Mouse (Mus musculus) spleen, postnatal 36 days (tissue): Measurements from ENCODE around the gene Grk6.
A peak's percentile ranks its signal among the peaks of the same experiment; 100 is the strongest.

ENCODE experiments used
- DNase-seq, 2 experiments: peaks; one replicate each; pipeline ENCODE4 v3.0.0; 2022; ENCODE audit warnings: low spot score in 2 of 2, mixed read lengths in 1 of 2

The Grk6 gene

GRCm38 (mm10) chr13:55426613-55427012, 18.3 kb upstream of the Grk6 start, which contains the start of gene F12:
Gene F12 (minus strand): TSS chr13:55426793.
- DNase-seq: no peak

- DNase-seq: peak; percentile 83 to 88
Measured at GRCm38 (mm10) chr13:55429226-55429888, 15.5 kb upstream of the Grk6 start.

DNA sequence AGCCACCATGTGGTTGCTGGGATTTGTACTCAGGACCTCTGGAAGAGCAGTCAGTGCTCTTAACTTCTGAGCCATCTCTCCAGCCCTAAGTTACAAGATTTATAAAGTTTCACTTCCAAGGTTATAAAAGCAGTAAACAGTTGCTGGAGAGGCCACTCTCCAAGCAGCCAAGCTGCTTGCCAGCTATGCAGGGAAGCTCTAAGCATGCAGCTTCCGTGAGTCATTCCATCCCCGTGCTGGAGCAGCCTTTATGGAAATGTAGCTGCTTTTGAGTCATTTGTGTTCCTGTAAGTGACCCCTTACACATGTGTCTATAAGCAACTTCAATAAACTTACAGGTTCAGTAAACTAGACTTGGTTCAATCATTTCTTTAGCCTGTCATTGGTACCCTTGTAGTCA, 14.3 kb upstream of the Grk6 start:
- DNase-seq: no peak

DNA sequence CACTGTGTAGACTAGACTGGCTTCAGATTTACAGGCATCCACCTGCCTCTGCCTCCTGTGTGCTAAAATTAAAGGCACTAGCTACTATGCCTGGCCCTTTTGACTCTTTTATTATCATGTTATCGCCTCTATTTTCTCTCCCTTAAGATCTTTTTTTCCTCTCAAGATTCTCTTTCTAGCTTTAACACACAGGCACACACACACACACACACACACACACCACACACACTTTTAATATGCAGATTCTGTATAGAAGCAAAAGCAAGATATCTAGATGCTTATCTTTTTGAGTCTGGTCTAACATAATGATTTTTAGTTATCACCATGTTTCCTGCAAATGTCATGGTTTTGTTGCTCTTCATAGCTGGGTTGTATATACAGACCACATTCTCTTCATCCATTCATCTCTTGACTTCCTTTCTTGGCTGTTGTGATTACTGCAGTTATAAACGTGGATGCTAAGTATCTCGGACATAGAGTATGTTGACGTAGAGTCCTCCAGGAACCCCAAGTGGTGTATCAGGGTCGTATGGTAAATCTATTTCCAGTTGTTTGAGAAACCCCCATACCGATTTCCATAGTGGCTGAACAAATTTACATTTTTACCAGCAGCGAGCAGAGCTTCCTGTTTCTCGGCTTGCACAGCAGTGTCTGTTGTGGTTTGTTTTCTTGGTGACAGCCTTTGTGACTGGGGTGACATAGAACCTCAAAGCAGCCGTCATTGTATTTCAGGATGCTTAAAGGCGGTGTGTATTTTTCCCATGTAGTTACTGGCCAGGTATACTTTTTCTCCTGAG, 12.8 kb upstream of the Grk6 start:
- DNase-seq: peak; percentile 85

DNA sequence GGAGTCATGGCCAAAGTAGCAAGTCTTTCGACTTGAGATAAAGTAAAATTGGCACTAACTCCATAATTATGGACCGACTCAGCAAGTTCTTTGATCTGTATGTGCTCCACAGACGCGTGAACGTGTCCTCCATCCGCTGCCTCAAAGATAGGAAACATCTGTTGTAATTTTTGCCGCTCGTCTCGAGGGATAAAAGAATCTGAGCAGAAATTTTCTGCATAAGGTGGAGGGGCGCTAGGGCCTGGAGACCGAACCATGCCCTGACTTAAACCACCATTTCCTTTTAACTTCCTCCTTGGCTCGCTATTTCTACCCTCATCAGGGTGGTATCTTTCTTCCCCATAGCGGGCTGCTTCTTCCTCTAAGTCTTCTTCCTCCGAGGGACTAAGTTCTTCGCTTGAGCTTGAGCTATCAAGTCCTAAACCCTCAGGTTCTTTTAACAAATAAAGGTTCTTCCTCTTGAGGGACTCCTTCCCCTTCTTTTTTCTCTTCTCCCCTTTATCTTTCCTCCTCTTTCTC, 7.7 kb upstream of the Grk6 start:
- peak; percentile 74 to 81 for DNase-seq

DNA sequence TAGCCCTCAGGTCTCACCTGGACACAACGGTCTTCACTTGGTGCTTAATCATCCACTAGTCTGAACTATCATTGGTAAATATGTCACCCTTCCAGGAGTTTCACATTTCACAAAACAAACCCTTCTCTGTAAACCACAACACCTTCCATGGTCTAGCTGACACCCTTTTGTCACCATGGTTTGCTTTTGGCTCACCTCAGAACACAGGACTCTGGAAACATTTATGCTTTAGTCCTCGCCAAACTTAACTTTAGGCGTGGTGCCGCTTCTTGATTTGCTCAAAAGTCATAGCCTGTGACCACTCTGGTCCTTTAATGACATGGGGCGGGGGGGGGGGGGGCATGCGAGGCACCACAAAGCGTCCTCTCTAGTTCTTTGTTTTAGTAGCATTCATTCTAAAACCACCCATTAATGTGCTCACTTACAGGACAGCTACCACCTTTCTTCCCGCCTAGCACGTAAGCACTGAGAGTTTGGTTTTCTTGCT, 1.0 kb upstream of the Grk6 start:
- DNase-seq: no peak

GRCm38 (mm10) chr13:55444286-55444936, 461 bp upstream of the Grk6 start:
- DNase-seq: peak; percentile 92 to 94

GRCm38 (mm10) chr13:55445361-55446091, 654 bp downstream of the Grk6 start:
- peak in 1 of 2 experiments; percentile 50 for DNase-seq

- DNase-seq: peak; percentile 47 to 59
Measured at GRCm38 (mm10) chr13:55446483-55447105, 1.7 kb downstream of the Grk6 start.

DNA sequence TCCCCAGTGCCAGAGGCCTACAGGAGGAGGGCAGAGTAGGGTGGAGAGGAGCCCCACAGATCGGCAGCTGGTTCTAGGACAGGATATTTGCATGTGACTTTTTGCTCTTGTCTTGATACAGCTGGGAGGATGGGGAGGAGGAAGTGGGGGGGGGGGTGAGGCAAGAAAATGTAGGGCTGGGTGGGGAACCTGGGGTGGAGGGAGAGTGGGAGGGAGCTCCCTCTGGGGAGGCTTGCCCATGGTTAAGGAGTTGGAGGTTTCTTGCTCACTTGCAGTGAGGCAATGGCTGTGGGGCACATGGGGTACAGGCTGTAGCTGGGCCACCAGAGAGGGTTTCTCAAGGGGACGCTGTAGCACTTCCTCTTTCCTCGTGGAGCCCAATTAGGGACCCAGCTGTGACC, 2.7 kb downstream of the Grk6 start:
- peak; percentile 85 to 86 for DNase-seq

- DNase-seq: no peak
Measured at GRCm38 (mm10) chr13:55448131-55448530, 3.3 kb downstream of the Grk6 start.

DNA sequence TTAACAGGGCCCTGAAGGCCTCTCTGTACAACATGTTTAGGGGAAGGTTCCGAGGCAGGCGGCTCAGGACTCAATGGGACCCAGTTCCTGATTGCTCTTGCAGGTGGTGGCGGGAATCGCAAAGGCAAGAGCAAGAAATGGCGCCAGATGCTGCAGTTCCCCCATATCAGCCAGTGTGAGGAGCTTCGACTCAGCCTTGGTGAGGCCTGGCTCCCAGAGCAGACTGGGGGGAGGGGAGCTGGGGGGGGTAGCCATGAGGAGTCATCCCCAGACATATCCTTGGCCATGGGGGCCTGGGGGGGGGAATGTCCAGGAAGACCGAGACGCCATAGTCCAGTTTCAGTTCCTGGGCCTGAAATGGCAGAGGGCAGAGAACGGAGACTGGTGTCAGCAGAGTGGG, 4.3 kb downstream of the Grk6 start:
- peak in 1 of 2 experiments; percentile 52 for DNase-seq

- peak; percentile 89 for DNase-seq
Measured at GRCm38 (mm10) chr13:55449679-55450441, 5.0 kb downstream of the Grk6 start.

- no peak for DNase-seq
Measured at GRCm38 (mm10) chr13:55450511-55450980, 5.7 kb downstream of the Grk6 start.

DNA sequence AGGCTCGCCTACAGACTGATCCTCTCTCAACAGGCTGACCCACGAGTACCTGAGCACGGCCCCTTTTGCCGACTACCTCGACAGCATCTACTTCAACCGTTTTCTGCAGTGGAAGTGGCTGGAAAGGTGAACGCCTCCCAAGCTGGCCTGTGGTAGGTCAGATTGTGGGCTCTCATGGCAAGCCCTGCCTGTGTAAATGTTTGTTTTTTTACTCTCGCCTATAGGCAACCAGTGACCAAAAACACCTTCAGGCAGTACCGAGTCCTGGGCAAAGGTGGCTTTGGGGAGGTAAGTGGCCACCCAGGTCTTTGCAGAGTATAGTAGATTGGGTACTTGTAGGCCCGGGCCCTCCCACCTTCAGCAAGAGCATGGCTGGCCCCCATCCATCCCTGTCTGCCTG, 6.4 kb downstream of the Grk6 start:
- no peak for DNase-seq

DNA sequence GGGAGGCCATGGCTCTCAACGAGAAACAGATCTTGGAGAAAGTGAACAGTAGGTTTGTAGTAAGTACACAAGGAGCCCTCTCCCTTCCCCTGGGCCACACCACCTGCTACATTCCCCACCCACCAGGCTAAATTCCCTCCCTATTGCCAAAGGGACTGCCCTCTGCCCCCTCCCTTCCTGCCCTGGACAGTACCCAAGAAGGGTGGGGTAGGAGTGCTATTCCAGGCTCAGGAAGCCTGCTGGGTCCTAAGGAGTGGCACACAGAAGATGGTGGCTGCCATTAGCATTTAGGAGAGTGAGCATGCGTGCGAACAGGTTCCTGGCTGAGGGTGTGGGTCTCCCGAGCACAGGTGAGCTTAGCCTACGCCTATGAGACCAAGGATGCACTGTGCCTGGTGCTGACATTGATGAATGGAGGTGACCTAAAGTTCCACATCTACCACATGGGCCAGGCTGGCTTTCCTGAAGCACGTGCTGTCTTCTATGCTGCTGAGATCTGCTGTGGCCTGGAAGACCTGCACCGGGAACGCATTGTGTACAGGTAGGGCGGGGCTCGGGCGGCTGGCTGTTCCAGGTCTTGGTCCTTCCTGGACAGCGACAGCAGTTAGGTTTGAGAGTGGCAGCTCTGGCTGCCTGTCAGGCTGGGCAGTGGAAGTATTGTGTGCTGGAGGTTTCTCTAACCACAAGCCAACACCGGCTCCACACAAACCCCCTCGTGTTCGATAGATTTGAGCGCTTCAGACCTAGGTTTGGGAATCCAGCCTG, 7.1 kb downstream of the Grk6 start:
- no peak for DNase-seq

- DNase-seq: no peak
Measured at GRCm38 (mm10) chr13:55462965-55463364, 18.1 kb downstream of the Grk6 start.

- peak; percentile 55 for DNase-seq
Measured at GRCm38 (mm10) chr13:55463399-55464026, 18.6 kb downstream of the Grk6 start.
